Mouse (Mus musculus): Measurements from ENCODE around the gene Nxn.
A peak's percentile ranks its signal among the peaks of the same experiment; 100 is the strongest.

Nxn gene

GRCm38 (mm10) chr11:76363636-76364035, 35.3 kb downstream of the Nxn start:
- no peak for DNase-seq (ENCODE audit: low read depth, low spot score)

GRCm38 (mm10) chr11:76363178-76363577, 35.8 kb downstream of the Nxn start:
- no peak for DNase-seq (ENCODE audit: low read depth, low spot score)

GRCm38 (mm10) chr11:76361422-76361821, 37.5 kb downstream of the Nxn start:
- no peak for DNase-seq (ENCODE audit: low read depth, low spot score)

GRCm38 (mm10) chr11:76360255-76360654, 38.7 kb downstream of the Nxn start:
- DNase-seq (ENCODE audit: low read depth, low spot score): no peak

DNA sequence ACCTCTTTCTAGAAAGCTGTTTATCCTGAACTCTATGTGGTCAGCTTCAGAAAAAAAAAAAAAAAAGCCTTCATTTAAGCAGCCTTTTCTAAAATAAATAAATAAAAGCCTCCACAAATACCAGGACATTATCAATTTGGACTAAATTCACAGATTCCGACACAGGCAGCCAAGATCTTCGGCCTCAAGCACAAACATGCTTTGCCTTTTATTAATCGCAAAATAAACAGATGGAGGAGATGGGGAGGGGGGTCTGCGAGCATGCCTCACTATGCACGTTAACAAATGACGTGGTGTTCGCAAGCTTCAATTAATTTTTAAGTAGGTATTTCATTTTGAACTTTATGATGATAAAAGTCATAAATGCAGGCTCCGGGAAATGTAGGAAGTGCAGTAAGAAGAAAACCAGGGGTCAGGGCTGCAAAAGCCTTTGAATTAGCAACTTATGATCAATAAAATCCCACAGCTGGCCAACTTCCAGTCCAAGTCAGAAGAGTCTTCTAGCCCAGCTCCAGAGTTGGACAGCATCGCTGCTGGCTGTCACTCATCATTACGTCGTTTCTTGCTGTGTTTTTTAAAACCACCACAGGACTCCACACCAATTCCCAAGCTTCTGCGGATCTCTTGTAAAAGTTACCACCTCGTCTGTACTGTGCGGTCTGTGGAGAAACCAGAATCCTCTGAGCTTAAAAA, 40.2 kb downstream of the Nxn start:
- no peak for DNase-seq (ENCODE audit: low read depth, low spot score)

GRCm38 (mm10) chr11:76357464-76357863, 41.5 kb downstream of the Nxn start:
- no peak for DNase-seq (ENCODE audit: low read depth, low spot score)

DNA sequence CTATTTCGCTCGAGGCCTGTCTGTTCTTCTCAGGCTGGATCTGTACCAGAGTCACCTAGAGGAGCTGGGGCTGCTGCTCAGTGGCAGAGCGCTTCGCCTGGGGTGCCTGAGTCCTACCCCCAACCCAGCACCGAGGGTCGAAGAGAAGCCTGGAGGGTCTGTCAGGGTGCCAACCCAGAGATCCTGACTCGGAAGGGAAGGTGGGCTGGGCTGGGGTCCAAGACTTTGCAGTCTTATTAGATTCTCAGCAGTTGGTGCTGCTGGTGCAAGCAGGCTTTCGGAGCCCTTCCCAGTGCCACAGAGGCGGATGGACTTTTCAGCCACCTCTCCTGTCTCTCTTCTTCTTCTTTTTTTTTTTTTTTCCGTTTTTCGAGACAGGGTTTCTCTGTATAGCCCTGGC, 42.8 kb downstream of the Nxn start:
- no peak for DNase-seq (ENCODE audit: low read depth, low spot score)

DNA sequence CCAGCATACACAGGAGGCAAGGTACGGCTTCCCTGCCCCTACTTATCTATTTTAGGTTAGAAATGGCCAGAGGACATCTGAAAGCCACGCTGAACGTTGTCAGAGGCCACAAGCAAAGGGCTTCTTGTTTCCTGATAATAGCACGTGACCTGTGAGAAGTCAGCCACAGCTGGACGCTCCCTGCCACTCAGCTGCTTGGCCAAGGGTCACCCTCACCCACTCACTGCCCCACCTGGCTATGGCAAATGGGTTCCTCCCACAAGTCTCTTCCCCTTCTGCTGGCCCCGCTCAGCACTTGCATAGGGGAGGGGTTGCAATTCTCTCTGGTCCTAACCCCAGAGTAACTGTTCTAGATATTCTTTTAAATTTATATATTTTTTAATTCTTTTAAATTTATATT, 43.5 kb downstream of the Nxn start:
- no peak for DNase-seq (ENCODE audit: low read depth, low spot score)

DNA sequence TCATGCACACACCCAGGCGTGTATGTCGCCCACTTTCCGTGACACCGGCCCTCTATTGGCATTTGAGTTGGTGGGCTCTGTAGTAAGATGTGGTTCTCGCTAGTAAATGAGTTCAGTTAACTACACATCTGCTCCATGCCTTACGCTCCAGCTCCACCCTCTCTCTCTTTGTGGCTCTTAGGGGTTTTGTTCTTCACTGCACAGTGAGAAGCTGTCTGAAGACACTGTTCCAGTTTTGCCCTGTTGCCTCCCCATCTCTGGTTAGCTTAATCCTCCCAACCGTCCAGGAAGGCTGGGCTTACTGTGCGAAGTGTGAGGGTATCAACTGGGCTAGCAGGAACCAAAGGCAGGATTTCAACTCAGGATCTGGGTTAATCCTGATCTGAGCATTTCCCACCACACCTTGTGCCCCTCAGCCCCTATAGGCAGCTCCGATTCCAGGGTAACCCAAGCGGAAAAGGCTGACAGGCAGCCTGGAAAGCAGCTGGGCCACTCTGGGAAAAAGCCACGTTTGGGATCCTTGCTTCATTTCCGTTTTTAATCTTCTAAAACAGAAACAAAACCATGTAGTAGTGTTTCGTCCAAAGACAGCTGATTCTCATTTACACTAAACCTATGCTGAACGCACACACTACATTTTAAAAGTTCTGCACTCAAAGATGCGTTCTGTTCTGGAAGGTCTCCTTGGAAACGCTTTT, 45.9 kb downstream of the Nxn start:
- no peak for DNase-seq (ENCODE audit: low read depth, low spot score)

DNA sequence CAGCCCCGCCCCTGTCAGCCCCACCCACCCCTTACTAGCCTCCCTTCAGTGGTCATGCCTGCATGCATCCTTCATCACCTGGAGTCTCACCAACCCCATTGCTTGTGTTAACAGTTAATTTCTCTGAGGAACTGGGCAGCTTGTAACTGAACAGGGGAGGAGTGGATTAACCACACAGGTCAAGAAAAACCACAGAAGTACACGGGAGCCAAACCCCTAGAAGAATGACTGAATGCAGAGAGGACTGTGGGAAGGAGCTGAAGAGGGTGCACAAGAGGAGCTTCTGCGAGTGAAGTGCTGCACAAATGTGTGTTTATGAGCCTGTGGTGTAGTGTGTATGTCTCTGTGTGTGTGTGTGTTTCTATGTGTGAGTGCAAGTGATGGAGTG, 47.3 kb downstream of the Nxn start:
- DNase-seq (ENCODE audit: low read depth, low spot score): no peak

DNA sequence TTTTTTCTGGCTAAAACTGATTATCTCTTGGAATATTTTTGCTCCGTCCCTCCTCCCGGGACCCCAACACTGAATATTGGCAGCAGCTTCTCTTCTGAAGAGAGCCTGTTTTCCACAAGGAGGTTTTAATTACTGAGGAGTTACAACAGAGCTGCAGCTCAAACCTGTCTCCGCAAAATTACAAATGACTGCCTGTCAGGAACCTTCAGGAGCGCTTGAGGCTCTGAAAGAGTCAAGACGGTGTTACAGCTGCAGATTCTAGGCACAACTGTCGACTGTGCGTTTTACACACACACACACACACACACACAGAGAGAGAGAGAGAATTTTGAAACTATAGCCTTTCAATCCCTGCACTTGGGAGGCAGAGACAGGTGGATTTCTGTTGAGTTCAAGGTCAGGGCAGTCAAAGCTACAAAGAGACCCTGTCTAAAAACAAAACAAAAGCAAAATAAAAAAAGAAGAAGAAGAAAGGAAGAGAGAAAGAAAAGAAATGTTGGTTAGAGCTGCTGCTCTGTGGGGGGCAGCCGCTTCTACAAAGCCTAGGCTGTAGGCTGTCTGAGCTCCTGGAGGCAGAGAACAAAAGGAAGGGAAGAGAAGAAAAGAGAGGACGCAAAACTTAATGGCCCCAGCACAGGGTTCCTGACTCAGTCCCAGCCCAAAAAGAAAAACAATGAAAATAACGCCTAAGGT, 47.9 kb downstream of the Nxn start:
- no peak for DNase-seq (ENCODE audit: low read depth, low spot score)

- no peak for DNase-seq (ENCODE audit: low read depth, low spot score)
These were observed 49.1 kb downstream of the Nxn start for GRCm38 (mm10) chr11:76349833-76350232.

- DNase-seq (ENCODE audit: low read depth, low spot score): no peak
These were observed 51.4 kb downstream of the Nxn start for GRCm38 (mm10) chr11:76347589-76347988.

DNA sequence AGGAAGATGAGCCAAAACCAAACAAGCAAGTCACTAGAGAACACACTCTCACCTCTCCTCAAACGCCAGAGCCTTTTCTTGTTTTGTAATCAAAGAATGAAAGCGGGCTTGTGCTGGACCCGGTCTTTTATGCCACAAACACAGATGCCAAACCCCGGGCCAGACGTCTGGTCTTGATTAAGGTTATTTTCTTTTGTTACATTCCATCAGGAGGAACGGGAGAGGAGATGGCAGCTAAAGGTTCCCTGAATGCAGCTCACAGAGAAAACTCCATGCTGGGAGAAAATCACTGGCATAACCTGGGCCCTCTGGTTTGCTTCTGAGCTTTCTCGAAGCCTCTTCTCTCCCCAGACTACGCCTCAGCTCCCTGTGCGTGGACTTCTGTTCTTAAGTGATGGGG, 55.9 kb downstream of the Nxn start:
- no peak for DNase-seq (ENCODE audit: low read depth, low spot score)

GRCm38 (mm10) chr11:76341884-76342645, 56.9 kb downstream of the Nxn start:
- DNase-seq (ENCODE audit: low read depth, low spot score): no peak

- DNase-seq (ENCODE audit: low read depth, low spot score): no peak
These were observed 57.8 kb downstream of the Nxn start for GRCm38 (mm10) chr11:76341163-76341562.

- no peak for DNase-seq (ENCODE audit: low read depth, low spot score)
These were observed 59.1 kb downstream of the Nxn start for GRCm38 (mm10) chr11:76339830-76340229.

DNA sequence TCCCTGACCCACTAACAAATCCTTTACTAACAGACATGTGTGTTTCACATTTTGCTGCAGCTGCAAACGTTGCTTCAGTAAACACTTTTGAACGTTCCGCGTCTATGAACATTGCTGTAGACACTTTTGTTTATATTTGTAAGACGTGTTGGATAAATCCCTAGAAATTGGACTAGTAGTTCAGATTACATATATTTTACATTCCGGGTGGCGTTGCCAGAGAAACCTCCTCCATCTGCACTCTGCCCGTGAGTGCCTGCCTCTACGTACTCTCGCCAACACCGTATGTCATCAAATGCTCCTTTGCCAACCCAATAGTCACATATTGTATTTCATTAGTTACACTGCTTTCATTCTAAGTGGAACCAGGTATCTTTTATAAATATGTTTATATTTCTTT, 59.8 kb downstream of the Nxn start:
- no peak for DNase-seq (ENCODE audit: low read depth, low spot score)

GRCm38 (mm10) chr11:76338656-76339055, 60.3 kb downstream of the Nxn start:
- DNase-seq (ENCODE audit: low read depth, low spot score): no peak

GRCm38 (mm10) chr11:76337764-76338163, 61.2 kb downstream of the Nxn start:
- peak; percentile 16 for DNase-seq (ENCODE audit: low read depth, low spot score)

- no peak for DNase-seq (ENCODE audit: low read depth, low spot score)
These were observed 61.7 kb downstream of the Nxn start for GRCm38 (mm10) chr11:76337236-76337635.

- no peak for DNase-seq (ENCODE audit: low read depth, low spot score)
These were observed 62.7 kb downstream of the Nxn start for GRCm38 (mm10) chr11:76336224-76336623.

Measured in CD4-positive helper T cell, adult 2 months (primary cell).